Mouse (Mus musculus) hindbrain, embryonic 10.5 days (tissue): Measurements from ENCODE around the gene Olfr329-ps. TPM values are rescaled to one million over a fixed set of nuclear protein-coding genes. Genes with fewer than 3 reads are reported as not detected.
"Not testable (repeated sequence)": the region's sequence is repeated elsewhere in the genome, so short reads cannot be mapped to it uniquely, and the experiment has no call there.

ENCODE experiments used
- DNase-seq: peaks from one replicate; pipeline ENCODE4 v3.0.0-alpha.2; 2017; ENCODE audit warnings: low spot score
- H3K27ac ChIP-seq: fragments of 300-500 bp; sonication (generic); 2 replicates; pipeline ENCODE4 v1.5.1; 2016; ENCODE audit warnings: mild to moderate bottlenecking, moderate library complexity
- H3K27me3 ChIP-seq: fragments of 300-500 bp; sonication (generic); 2 replicates; pipeline ENCODE4 v1.6.1; 2016; ENCODE audit warnings: mild to moderate bottlenecking; ENCODE audit not compliant: poor library complexity, insufficient read depth, severe bottlenecking
- H3K36me3 ChIP-seq: fragments of 300-500 bp; sonication (generic); 2 replicates; pipeline ENCODE4 v1.6.1; 2016; ENCODE audit warnings: mild to moderate bottlenecking, moderate library complexity
- H3K4me1 ChIP-seq: fragments of 300-500 bp; sonication (generic); replicated peaks from 2 replicates; pipeline ENCODE4 v1.6.1; 2016; ENCODE audit warnings: mild to moderate bottlenecking
- H3K4me3 ChIP-seq: fragments of 300-500 bp; sonication (generic); 2 replicates; pipeline ENCODE4 v1.5.1; 2016; ENCODE audit warnings: mild to moderate bottlenecking, moderate library complexity
- H3K9me3 ChIP-seq: fragments of 300-500 bp; sonication (generic); 2 replicates; pipeline ENCODE4 v1.6.1; 2016; ENCODE audit warnings: mild to moderate bottlenecking, moderate library complexity
- WGBS: fragments of 180-500 bp; shearing (Covaris S2); methylation state at CpG from one replicate; pipeline ENCODE4 v1.1.7; 2016; 5-methylcytosine and 5-hydroxymethylcytosine counted together
- polyA plus RNA-seq: library from polyadenylated mRNA; unstranded; fragments of >200 nt; fragmentation: Nextera tagmentation; extraction: Ambion mirVana; gene quantifications from 2 replicates; pipeline ENCODE4 v1.2.1, GENCODE M21; 2016

Olfr329-ps gene
- polyA plus RNA-seq: not detected in 2 replicates

- WGBS: 85% methylated on average over 5 of the region's 5 CpGs
- Histone ChIP-seq H3K27ac (no peak within 1 kb of the TSS), H3K36me3 (no peaks in the 10 kb centered on the region), H3K4me1 (no peaks in the 10 kb centered on the region), H3K9me3 (no peaks in the 10 kb centered on the region), H3K27me3 (no peaks in the 10 kb centered on the region), H3K4me3 (no peak within 1 kb of the TSS)
- no peak for DNase-seq
These were observed at the start of gene Olfr329-ps for GRCm38 (mm10) chr11:58546322-58546721. Gene Olfr329-ps, minus strand, starts transcription at chr11:58546422.

- Histone ChIP-seq H3K27ac (no peak within 1 kb of the TSS), H3K27me3 (no peaks in the 10 kb centered on the region), H3K4me1 (no peaks in the 10 kb centered on the region), H3K36me3 (no peaks in the 10 kb centered on the region), H3K9me3 (no peaks in the 10 kb centered on the region), H3K4me3 (no peak within 1 kb of the TSS)
- DNase-seq: no peak
- WGBS: 87% methylated on average over 6 of the region's 6 CpGs
These were observed 48.6 kb upstream of the Olfr329-ps start, which contains the start of gene Olfr324 for GRCm38 (mm10) chr11:58594814-58595213. Gene Olfr324, plus strand, starts transcription at chr11:58595114.

GRCm38 (mm10) chr11:58588620-58589250 lies 42.5 kb upstream of the Olfr329-ps start:
- no peaks in the 10 kb centered on the region for H3K27me3 ChIP-seq
- no peaks in the 10 kb centered on the region for H3K36me3 ChIP-seq
- no peaks in the 10 kb centered on the region for H3K4me1 ChIP-seq
- no peaks in the 10 kb centered on the region for H3K9me3 ChIP-seq
- no peak overlapping the region for H3K27ac ChIP-seq
- H3K4me3 ChIP-seq: no peak overlapping the region
- DNase-seq: no peak
- WGBS: 77% methylated on average over 3 of the region's 3 CpGs

GRCm38 (mm10) chr11:58587898-58588348 lies 41.7 kb upstream of the Olfr329-ps start:
- peak; percentile 38 for DNase-seq
- no peaks in the 10 kb centered on the region for H3K36me3 ChIP-seq
- peak overlapping the region; percentile 29; the same call in 1 of the 2 replicates for H3K27ac ChIP-seq
- H3K4me1 ChIP-seq: no peaks in the 10 kb centered on the region
- no peaks in the 10 kb centered on the region for H3K27me3 ChIP-seq
- WGBS: 77% methylated on average over 7 of the region's 7 CpGs
- H3K4me3 ChIP-seq: no peak overlapping the region
- H3K9me3 ChIP-seq: no peaks in the 10 kb centered on the region

DNA sequence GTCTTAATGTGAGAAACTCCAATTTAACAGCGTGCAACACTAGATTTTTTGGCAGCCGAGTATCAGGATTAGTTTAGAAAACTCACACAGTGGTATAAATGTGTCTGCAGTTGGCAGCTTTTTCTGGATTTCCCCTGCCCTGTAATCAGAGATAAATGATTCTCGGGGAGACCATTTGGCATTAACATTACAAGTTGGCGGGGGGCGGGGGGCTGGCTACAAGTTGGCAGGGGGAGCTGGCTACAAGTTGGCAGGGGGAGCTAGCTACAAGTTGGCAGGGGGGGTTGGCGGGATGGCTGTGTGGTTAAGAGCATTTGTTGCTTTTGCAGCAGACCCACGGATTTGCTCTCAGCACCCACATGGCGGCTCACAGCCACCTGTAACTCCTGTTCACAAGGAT lies 32.4 kb upstream of the Olfr329-ps start:
- Histone ChIP-seq H3K9me3 (no peaks in the 10 kb centered on the region), H3K4me1 (no peaks in the 10 kb centered on the region), H3K27me3 (no peaks in the 10 kb centered on the region), H3K36me3 (no peaks in the 10 kb centered on the region), H3K4me3 (no peak overlapping the region), H3K27ac (no peak overlapping the region)
- WGBS: 85% methylated on average over 8 of the region's 8 CpGs
- DNase-seq: no peak

DNA sequence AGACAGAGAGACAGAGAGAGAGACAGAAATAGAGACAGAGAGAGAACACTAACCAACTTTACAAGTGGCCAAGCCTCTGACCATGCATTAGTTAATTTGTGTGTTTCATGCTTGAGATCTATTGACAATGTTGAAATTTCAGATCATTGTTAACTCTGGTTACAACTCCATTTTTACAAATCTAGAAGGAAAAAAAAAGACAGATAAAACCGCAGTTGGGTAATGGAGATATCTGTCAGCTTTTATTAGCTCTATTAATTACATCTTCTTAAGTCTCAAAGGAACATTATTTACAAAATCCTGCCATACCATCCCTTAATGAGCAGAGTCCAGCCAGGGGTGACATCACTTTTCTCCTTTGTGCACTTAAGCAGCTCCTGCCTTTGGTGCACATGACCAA lies 31.2 kb upstream of the Olfr329-ps start, which contains the start of gene Olfr325:
TSS of gene Olfr325 (plus strand) at position 301 of the 400 bp plus-strand sequence.
- Histone ChIP-seq H3K27ac (no peak within 1 kb of the TSS), H3K27me3 (no peaks in the 10 kb centered on the region), H3K9me3 (no peaks in the 10 kb centered on the region), H3K4me3 (no peak within 1 kb of the TSS), H3K36me3 (no peaks in the 10 kb centered on the region), H3K4me1 (no peaks in the 10 kb centered on the region)
- 89% methylated on average over 1 of the region's 1 CpGs for WGBS
- no peak for DNase-seq

GRCm38 (mm10) chr11:58570405-58570804 lies 24.2 kb upstream of the Olfr329-ps start, which contains the start of gene Olfr224:
Gene Olfr224, minus strand, starts transcription at chr11:58570553.
- Histone ChIP-seq H3K27me3 (no peaks in the 10 kb centered on the region), H3K4me1 (no peaks in the 10 kb centered on the region; the same call in 1 of the 2 replicates), H3K9me3 (no peaks in the 10 kb centered on the region), H3K36me3 (no peaks in the 10 kb centered on the region), H3K27ac (no peak within 1 kb of the TSS), H3K4me3 (no peak within 1 kb of the TSS)
- DNase-seq: no peak
- WGBS: 78% methylated on average over 5 of the region's 5 CpGs

DNA sequence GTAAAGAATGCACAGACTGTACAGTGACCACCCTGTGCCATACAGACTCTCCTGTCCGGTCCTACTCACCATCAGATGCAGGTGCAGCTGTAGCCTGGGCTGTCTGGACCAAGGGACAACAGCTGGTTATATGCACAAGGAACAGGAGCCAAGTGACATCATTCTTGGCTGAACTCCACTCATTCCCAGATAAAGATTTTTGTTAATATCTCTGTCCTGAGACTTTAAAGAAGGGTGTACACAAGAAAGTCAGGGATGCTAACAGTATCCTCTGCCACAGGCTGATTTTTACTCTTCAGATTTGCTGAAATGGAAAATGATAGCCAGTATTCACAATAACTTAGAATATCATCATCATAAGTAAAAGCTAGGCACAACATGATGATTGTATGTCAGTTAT lies 9.3 kb upstream of the Olfr329-ps start, which contains the start of gene Olfr328:
TSS of gene Olfr328 (minus strand) at position 101 of the 400 bp plus-strand sequence.
- no peaks in the 10 kb centered on the region for H3K36me3 ChIP-seq
- no peaks in the 10 kb centered on the region for H3K27me3 ChIP-seq
- H3K27ac ChIP-seq: no peak within 1 kb of the TSS
- no peak within 1 kb of the TSS for H3K4me3 ChIP-seq
- no peaks in the 10 kb centered on the region for H3K9me3 ChIP-seq
- no peak for DNase-seq
- H3K4me1 ChIP-seq: no peaks in the 10 kb centered on the region
- 86% methylated on average over 1 of the region's 1 CpGs for WGBS

GRCm38 (mm10) chr11:58534736-58535135 lies 11.5 kb downstream of the Olfr329-ps start, which contains the start of gene Olfr330:
Gene Olfr330, minus strand, starts transcription at chr11:58534836.
- H3K9me3 ChIP-seq, H3K27ac ChIP-seq, H3K36me3 ChIP-seq, DNase-seq, H3K27me3 ChIP-seq, H3K4me1 ChIP-seq, H3K4me3 ChIP-seq: not testable (repeated sequence)

GRCm38 (mm10) chr11:58519756-58520155 lies 26.5 kb downstream of the Olfr329-ps start:
- DNase-seq, H3K9me3 ChIP-seq, H3K27me3 ChIP-seq, H3K4me1 ChIP-seq, H3K36me3 ChIP-seq, H3K4me3 ChIP-seq, H3K27ac ChIP-seq: not testable (repeated sequence)
- WGBS: 89% methylated on average over 9 of the region's 9 CpGs

DNA sequence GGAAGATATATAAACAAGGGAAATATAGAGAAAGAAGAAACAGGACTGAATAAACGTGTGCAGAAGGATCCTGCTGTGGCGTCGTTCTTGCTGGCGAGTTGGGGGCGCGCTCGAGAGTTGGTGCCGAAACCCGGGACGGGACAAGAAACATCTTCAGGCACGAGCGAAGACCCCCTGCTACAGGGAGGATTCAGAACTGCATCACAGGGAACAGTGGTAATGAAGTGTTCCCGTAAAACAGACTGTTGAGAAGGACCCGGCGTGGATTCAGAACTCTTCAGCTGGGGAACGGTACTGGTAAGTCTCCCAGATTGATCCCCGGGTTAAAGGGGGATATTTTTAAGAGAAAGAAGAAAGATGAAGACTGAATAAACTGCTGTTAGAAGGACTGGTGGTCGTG lies 27.3 kb downstream of the Olfr329-ps start:
- not testable (repeated sequence) for H3K4me1 ChIP-seq
- 97% methylated on average over 18 of the region's 18 CpGs for WGBS

DNA sequence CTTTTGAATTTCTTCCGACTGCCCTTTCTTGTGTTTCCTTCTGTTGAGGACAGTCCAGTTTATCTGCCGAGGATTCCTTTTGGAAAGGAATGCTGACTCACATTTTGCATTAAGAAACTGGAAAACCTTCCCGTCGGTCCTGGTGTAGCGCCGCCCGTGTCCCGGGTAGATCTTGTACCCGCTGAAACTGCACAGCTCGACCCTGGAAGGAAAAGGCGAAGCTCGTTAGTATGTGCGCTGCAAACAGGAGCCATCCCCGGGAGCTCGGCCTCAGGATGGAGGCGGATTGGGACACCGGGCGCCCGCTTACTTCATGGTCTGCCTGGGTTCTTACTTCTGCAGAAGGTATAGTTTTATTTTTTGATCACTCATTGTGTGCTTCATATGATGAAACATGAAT lies 37.2 kb downstream of the Olfr329-ps start:
- H3K27me3 ChIP-seq, H3K4me1 ChIP-seq, H3K4me3 ChIP-seq, H3K9me3 ChIP-seq, H3K36me3 ChIP-seq, DNase-seq, H3K27ac ChIP-seq: not testable (repeated sequence)
- 86% methylated on average over 19 of the region's 19 CpGs for WGBS

More for the DNA sequence above, 27.3 kb downstream of the Olfr329-ps start:
- not testable (repeated sequence) for H3K9me3 ChIP-seq, H3K4me3 ChIP-seq, DNase-seq, H3K27me3 ChIP-seq, H3K36me3 ChIP-seq, H3K27ac ChIP-seq

DNA sequence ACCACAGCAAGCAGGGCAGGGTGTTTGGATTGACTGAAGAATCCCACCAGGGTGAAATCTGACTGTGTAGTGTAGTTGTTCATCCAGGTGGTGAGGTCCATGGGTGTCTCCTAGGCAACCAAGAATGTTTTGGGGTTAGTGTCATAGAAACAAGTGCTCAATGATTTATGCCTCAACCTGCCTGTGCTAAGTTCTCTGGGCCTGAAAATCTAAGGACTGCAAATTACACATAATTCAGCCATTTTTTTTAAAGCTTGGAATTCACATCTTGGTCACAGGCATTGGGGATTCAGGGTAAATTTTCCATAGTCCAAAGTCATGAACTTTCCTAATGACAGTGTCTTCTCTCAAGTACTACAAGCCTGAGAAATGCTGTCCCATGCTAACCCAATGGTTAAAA lies 43.8 kb downstream of the Olfr329-ps start, which contains the start of gene Olfr331:
TSS of gene Olfr331 (minus strand) at position 101 of the 400 bp plus-strand sequence.
- not testable (repeated sequence) for H3K4me1 ChIP-seq, H3K9me3 ChIP-seq, H3K27me3 ChIP-seq, H3K4me3 ChIP-seq, H3K36me3 ChIP-seq, H3K27ac ChIP-seq, DNase-seq
